Mouse (Mus musculus): ENCODE results near the gene Zcchc12. TPM values are rescaled to one million over a fixed set of nuclear protein-coding genes. Genes with fewer than 3 reads are reported as not detected.

The Zcchc12 gene
- 10 to 100 TPM; 42.5 to 43.5 TPM for total RNA-seq (2021)
- long read RNA-seq, experiment 1, transcript Zcchc12-204 (5 exons, 2,181 nt) = major isoform, 5 of 54 reads
- long read RNA-seq, experiment 1, partial matches to known transcripts = 12 of 54 reads
- long read RNA-seq, experiment 1, other reads (novel, unspliced or antisense) = 31 of 54 reads
- long read RNA-seq, experiment 2, transcript Zcchc12-204 (5 exons, 2,181 nt) = major isoform, 10 of 70 reads
- long read RNA-seq, experiment 2, transcript Zcchc12-201 (4 exons, 2,089 nt) = minor isoform, 6 of 70 reads
- long read RNA-seq, experiment 2, partial matches to known transcripts = 10 of 70 reads
- long read RNA-seq, experiment 2, other reads (novel, unspliced or antisense) = 41 of 70 reads

GRCm38 (mm10) chrX:36195736-36196525, at the start of gene Zcchc12:
TSS of gene Zcchc12 (plus strand) at chrX:36195904.
- H3K4me3 ChIP-seq = peak within 1 kb of the TSS; percentile 47
- peak; percentile 37 to 40 for DNase-seq (ENCODE audit: low spot score in 2 of 2)
- no peak for TF ChIP-seq CTCF (conservative IDR thresholded peaks at IDR 0.05)
- no peak within 1 kb of the TSS for H3K27ac ChIP-seq

GRCm38 (mm10) chrX:36146746-36147145, 49.0 kb upstream of the Zcchc12 start:
- H3K4me3 ChIP-seq = no peak overlapping the region
- no peak overlapping the region for H3K27ac ChIP-seq
- DNase-seq (ENCODE audit: low spot score in 2 of 2) = no peak
- TF ChIP-seq CTCF (conservative IDR thresholded peaks at IDR 0.05) = no peak

- DNase-seq (ENCODE audit: low spot score in 2 of 2) = no peak
- TF ChIP-seq CTCF (conservative IDR thresholded peaks at IDR 0.05) = peak; percentile 55
- Histone ChIP-seq H3K27ac (no peak overlapping the region), H3K4me3 (no peak overlapping the region)
Measured at GRCm38 (mm10) chrX:36150100-36150499, 45.6 kb upstream of the Zcchc12 start.

GRCm38 (mm10) chrX:36156677-36157076, 39.0 kb upstream of the Zcchc12 start:
- Histone ChIP-seq H3K27ac (no peak overlapping the region), H3K4me3 (no peak overlapping the region)
- no peak for TF ChIP-seq CTCF (conservative IDR thresholded peaks at IDR 0.05)
- DNase-seq (ENCODE audit: low spot score in 2 of 2) = no peak

GRCm38 (mm10) chrX:36161567-36161966, 34.1 kb upstream of the Zcchc12 start:
- no peak for TF ChIP-seq CTCF (conservative IDR thresholded peaks at IDR 0.05)
- no peak overlapping the region for H3K4me3 ChIP-seq
- DNase-seq (ENCODE audit: low spot score in 2 of 2) = no peak
- peak overlapping the region; percentile 48; the same call in 1 of the 2 replicates for H3K27ac ChIP-seq

- DNase-seq (ENCODE audit: low spot score in 2 of 2) = peak; percentile 32 to 38
- Histone ChIP-seq H3K27ac (no peak overlapping the region), H3K4me3 (no peak overlapping the region)
- peak; percentile 84 for TF ChIP-seq CTCF (conservative IDR thresholded peaks at IDR 0.05)
Measured at GRCm38 (mm10) chrX:36183625-36184024, 12.1 kb upstream of the Zcchc12 start.

- peak overlapping the region; percentile 55; the same call in 1 of the 2 replicates for H3K27ac ChIP-seq
- TF ChIP-seq CTCF (conservative IDR thresholded peaks at IDR 0.05) = no peak
Measured at GRCm38 (mm10) chrX:36186036-36186435, 9.7 kb upstream of the Zcchc12 start.

GRCm38 (mm10) chrX:36186443-36186842, 9.3 kb upstream of the Zcchc12 start:
- no peak for TF ChIP-seq CTCF (conservative IDR thresholded peaks at IDR 0.05)
- Histone ChIP-seq H3K4me3 (no peak overlapping the region), H3K27ac (peak overlapping the region; percentile 55; the same call in 1 of the 2 replicates)
- DNase-seq (ENCODE audit: low spot score in 2 of 2) = no peak

More at GRCm38 (mm10) chrX:36186036-36186435, 9.7 kb upstream of the Zcchc12 start:
- no peak for DNase-seq (ENCODE audit: low spot score in 2 of 2)
- no peak overlapping the region for H3K4me3 ChIP-seq

GRCm38 (mm10) chrX:36193951-36194350, 1.8 kb upstream of the Zcchc12 start:
- H3K27ac ChIP-seq = no peak overlapping the region
- H3K4me3 ChIP-seq = no peak overlapping the region
- no peak for DNase-seq (ENCODE audit: low spot score in 2 of 2)
- no peak for TF ChIP-seq CTCF (conservative IDR thresholded peaks at IDR 0.05)

- no peak for DNase-seq (ENCODE audit: low spot score in 2 of 2)
- H3K4me3 ChIP-seq = no peak overlapping the region
- peak; percentile 56 for TF ChIP-seq CTCF (conservative IDR thresholded peaks at IDR 0.05)
Measured at GRCm38 (mm10) chrX:36209554-36209953, 13.8 kb downstream of the Zcchc12 start.

GRCm38 (mm10) chrX:36211216-36211615, 15.5 kb downstream of the Zcchc12 start:
- no peak for DNase-seq (ENCODE audit: low spot score in 2 of 2)
- H3K27ac ChIP-seq = no peak overlapping the region
- no peak for TF ChIP-seq CTCF (conservative IDR thresholded peaks at IDR 0.05)
- H3K4me3 ChIP-seq = no peak overlapping the region

More at GRCm38 (mm10) chrX:36209554-36209953, 13.8 kb downstream of the Zcchc12 start:
- H3K27ac ChIP-seq = no peak overlapping the region

- no peak for DNase-seq (ENCODE audit: low spot score in 2 of 2)
- Histone ChIP-seq H3K27ac (no peak overlapping the region), H3K4me3 (no peak overlapping the region)
- peak; percentile 37 for TF ChIP-seq CTCF (conservative IDR thresholded peaks at IDR 0.05)
Measured at GRCm38 (mm10) chrX:36221366-36221765, 25.7 kb downstream of the Zcchc12 start.

- peak; percentile 85 for TF ChIP-seq CTCF (conservative IDR thresholded peaks at IDR 0.05)
- Histone ChIP-seq H3K27ac (no peak overlapping the region), H3K4me3 (no peak overlapping the region)
- DNase-seq (ENCODE audit: low spot score in 2 of 2) = peak; percentile 75 to 84
Measured at GRCm38 (mm10) chrX:36225777-36226176, 30.1 kb downstream of the Zcchc12 start.
